Mouse (Mus musculus) midbrain, embryonic 14.5 days (tissue): ENCODE data around the gene Hyou1. TPM values are rescaled to one million over a fixed set of nuclear protein-coding genes. Genes with fewer than 3 reads are reported as not detected.
"Not testable (repeated sequence)": the region's sequence is repeated elsewhere in the genome, so short reads cannot be mapped to it uniquely, and the experiment has no call there.

ENCODE experiments used
- ATAC-seq: fragments of 200-750 bp; cut with Nextera tagmentation; 2 replicates; pipeline ENCODE4 v1.8.0; 2017; ENCODE audit warnings: moderate number of reproducible peaks, moderate library complexity; ENCODE audit not compliant: low FRiP score, low TSS enrichment
- DNase-seq: peaks from one replicate; pipeline ENCODE4 v3.0.0-alpha.2; 2015
- H3K27ac ChIP-seq: fragments of 300-500 bp; sonication (generic); replicated peaks from 2 replicates; pipeline ENCODE4 v1.5.1; 2014; ENCODE audit warnings: mild to moderate bottlenecking, low read depth, low read length, moderate library complexity
- H3K27me3 ChIP-seq: fragments of 300-500 bp; sonication (generic); 2 replicates; pipeline ENCODE4 v1.6.1; 2014; ENCODE audit warnings: low read length, control low read depth, mixed read lengths; ENCODE audit not compliant: control insufficient read depth, insufficient read depth
- H3K36me3 ChIP-seq: fragments of 300-500 bp; sonication (generic); 2 replicates; pipeline ENCODE4 v1.6.1; 2014; ENCODE audit warnings: low read length, control low read depth; ENCODE audit not compliant: control insufficient read depth, insufficient read depth
- H3K4me1 ChIP-seq: fragments of 300-500 bp; sonication (generic); 2 replicates; pipeline ENCODE4 v1.6.1; 2014; ENCODE audit warnings: mild to moderate bottlenecking, antibody characterized with exemption, low read length, control low read depth; ENCODE audit not compliant: control insufficient read depth, insufficient read depth
- H3K4me2 ChIP-seq: fragments of 300-500 bp; sonication (generic); 2 replicates; pipeline ENCODE4 v1.6.1; 2014; ENCODE audit warnings: mild to moderate bottlenecking, low read length, moderate library complexity
- H3K4me3 ChIP-seq: fragments of 300-500 bp; sonication (generic); replicated peaks from 2 replicates; pipeline ENCODE4 v1.5.1; 2014; ENCODE audit warnings: low read depth, low read length
- H3K9ac ChIP-seq: fragments of 300-500 bp; sonication (generic); replicated peaks from 2 replicates; pipeline ENCODE4 v1.6.1; 2014; ENCODE audit warnings: mild to moderate bottlenecking, low read length, moderate library complexity
- H3K9me3 ChIP-seq: fragments of 300-500 bp; sonication (generic); 2 replicates; pipeline ENCODE4 v1.6.1; 2016; ENCODE audit warnings: low read length, control low read depth, mixed read lengths; ENCODE audit not compliant: control insufficient read depth
- WGBS: fragments of 180-500 bp; shearing (Covaris S2); extraction: QIAGEN DNeasy Blood & Tissue Kit; methylation state at CpG from one replicate; pipeline ENCODE4 v1.1.7; 2014; 5-methylcytosine and 5-hydroxymethylcytosine counted together
- polyA plus RNA-seq: library from polyadenylated mRNA; unstranded; fragments of >200 nt; fragmentation: Nextera tagmentation; extraction: Ambion mirVana; gene quantifications from 2 replicates; pipeline ENCODE4 v1.2.1, GENCODE M21; 2014

The Hyou1 gene
- polyA plus RNA-seq, 1 experiment from 2014 or later = 27.1 TPM

DNA sequence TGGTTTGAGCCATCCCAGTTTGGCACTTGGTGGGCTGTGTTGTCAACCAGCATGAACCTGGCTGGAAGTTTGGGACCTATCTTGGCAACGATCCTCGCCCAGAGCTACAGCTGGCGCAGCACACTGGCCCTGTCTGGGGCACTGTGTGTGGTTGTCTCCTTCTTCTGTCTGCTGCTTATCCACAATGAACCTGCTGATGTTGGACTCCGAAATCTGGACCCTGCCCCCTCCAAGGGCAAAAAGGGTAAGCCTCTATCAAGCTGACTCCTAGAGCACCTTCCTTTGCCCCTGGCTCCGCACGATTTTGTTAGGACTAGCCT is 20.5 kb downstream of the Hyou1 start:
- H3K27me3 ChIP-seq = no peaks in the 10 kb centered on the region
- H3K4me1 ChIP-seq = peaks cover 14% of the 10 kb centered on the region
- H3K4me3 ChIP-seq = no peak overlapping the region
- DNase-seq = no peak
- H3K9ac ChIP-seq = no peak overlapping the region
- 92% methylated on average over 6 of the region's 6 CpGs for WGBS
- no peak overlapping the region for H3K27ac ChIP-seq
- ATAC-seq = no peak
- no peaks in the 10 kb centered on the region for H3K9me3 ChIP-seq
- H3K36me3 ChIP-seq = peaks cover 60% of the 10 kb centered on the region
- no peak overlapping the region for H3K4me2 ChIP-seq

DNA sequence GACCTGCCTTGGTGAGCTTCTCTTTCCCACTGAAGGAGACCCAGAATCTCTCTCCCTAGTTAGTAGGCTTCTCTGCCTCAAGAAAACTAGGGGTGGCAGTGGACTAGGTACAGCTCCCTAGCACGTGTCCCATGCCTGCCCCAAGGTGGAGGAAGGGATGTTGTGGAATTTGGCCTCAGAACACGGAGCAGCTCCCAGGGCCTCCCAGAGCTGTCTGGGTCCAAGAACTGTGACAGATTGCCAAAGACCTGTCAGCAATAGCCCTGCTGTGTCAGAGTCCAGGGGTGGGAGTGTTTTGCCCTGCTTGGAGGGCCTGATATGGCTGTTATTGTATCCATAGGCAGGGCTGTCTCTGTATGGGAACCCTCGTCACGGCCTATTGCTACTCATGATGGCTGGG is 21.8 kb downstream of the Hyou1 start:
- H3K4me1 ChIP-seq = peaks cover 21% of the 10 kb centered on the region
- H3K27me3 ChIP-seq = no peaks in the 10 kb centered on the region
- H3K9me3 ChIP-seq = no peaks in the 10 kb centered on the region
- DNase-seq = no peak
- peaks cover 67% of the 10 kb centered on the region for H3K36me3 ChIP-seq
- no peak overlapping the region for H3K9ac ChIP-seq
- H3K27ac ChIP-seq = no peak overlapping the region
- no peak overlapping the region for H3K4me3 ChIP-seq
- 94% methylated on average over 4 of the region's 4 CpGs for WGBS
- ATAC-seq = no peak
- H3K4me2 ChIP-seq = no peak overlapping the region

DNA sequence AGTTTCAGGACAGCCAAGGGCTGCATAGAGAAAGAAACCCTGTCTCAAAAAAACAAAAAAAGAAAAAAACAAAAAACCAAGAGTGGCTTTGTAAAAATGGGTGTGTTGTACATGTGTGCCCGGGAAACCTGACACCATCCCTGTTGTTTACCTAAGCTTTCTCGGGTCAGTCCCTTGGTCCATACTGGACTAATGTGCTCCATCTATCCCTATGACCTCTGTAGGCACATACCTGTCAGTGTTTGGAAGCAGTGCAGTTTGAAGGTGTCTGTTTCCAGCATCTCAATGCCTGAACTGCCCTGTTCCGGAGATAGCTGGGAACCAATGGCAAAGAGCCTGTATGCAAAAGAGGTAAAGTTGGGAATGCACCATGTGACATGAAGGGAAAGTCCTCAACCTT is 25.7 kb downstream of the Hyou1 start:
- H3K9ac ChIP-seq = no peak overlapping the region
- H3K4me1 ChIP-seq = peaks cover 18% of the 10 kb centered on the region
- H3K4me2 ChIP-seq = no peak overlapping the region
- peaks cover 66% of the 10 kb centered on the region for H3K36me3 ChIP-seq
- no peak overlapping the region for H3K27ac ChIP-seq
- H3K4me3 ChIP-seq = no peak overlapping the region
- H3K9me3 ChIP-seq = no peaks in the 10 kb centered on the region
- 92% methylated on average over 3 of the region's 3 CpGs for WGBS
- no peak for ATAC-seq
- H3K27me3 ChIP-seq = no peaks in the 10 kb centered on the region
- no peak for DNase-seq

DNA sequence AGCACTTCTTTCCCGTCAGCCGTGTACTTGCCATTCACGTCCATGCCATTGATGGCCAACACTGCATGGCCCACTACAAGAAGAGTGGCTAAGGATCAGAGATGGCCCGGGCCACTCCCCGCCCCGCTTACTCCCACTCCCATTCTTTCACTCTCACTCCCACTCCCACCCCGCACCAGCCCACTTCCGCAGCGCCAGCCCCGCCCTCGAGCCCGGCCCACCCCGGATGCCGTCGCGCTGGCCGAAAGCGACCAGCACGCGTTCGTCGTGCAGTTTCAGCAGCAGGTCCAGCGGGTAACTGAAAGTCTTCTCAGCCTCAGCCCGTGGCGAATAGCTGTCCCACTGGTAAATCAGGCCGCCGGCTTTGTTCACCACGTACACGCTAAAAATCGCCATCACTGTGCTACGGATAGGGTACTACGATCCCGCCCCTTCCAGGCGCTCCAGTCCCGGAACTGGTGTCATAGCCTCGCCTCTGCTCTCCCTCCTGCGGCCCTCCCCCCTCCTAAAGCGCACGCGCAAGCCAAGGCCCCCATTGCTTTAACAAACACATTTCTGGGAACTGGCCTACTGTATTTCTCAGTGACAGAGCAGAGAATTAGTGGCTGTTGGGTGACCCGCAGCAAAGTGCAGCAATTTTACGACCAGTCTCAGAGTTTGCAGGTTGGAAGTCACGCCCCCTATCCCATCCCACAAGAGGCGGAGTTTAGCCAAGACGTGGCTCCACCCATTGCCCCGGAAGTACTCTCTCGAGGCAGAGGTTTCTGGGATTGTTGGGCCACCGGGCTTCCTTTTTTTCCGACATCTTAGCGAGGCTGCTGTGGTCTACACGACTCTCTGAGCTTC is 27.8 kb downstream of the Hyou1 start, which contains the start of the genes Rps25 and Trappc4:
TSS of gene Rps25 (plus strand) at position 234 of the 846 bp plus-strand sequence.
TSS of gene Trappc4 (minus strand) at position 695 of the 846 bp plus-strand sequence.
- WGBS = under 1% methylated on average over 51 of the region's 51 CpGs
- peak within 1 kb of the TSS; percentile 76 for H3K9ac ChIP-seq
- H3K27me3 ChIP-seq = no peaks in the 10 kb centered on the region
- peaks cover 18% of the 10 kb centered on the region for H3K4me1 ChIP-seq
- peak; percentile 96 for ATAC-seq
- peak; percentile 98 for DNase-seq
- peak within 1 kb of the TSS; percentile 78 for H3K4me3 ChIP-seq
- no peaks in the 10 kb centered on the region for H3K9me3 ChIP-seq
- peaks cover 66% of the 10 kb centered on the region for H3K36me3 ChIP-seq
- peak within 1 kb of the TSS; percentile 75 for H3K4me2 ChIP-seq
- H3K27ac ChIP-seq = peak within 1 kb of the TSS; percentile 96

DNA sequence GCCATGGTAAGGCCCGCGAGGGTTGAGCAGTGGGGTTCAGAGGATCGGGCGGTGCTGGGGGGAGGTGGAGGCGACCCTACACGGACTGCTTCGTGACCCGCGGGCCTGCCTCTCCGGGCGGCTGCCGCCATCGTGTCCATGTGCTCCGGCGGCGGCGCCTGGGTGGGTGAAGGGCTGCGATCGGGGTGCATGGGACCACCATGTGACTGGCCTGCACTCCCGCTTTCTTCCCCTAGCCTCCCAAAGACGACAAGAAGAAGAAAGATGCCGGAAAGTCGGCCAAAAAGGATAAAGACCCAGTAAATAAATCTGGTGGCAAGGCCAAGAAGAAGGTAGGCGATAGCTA is 28.4 kb downstream of the Hyou1 start:
- peak overlapping the region; percentile 96 for H3K27ac ChIP-seq
- no peaks in the 10 kb centered on the region for H3K9me3 ChIP-seq
- H3K4me1 ChIP-seq = peaks cover 18% of the 10 kb centered on the region
- peak overlapping the region; percentile 75 for H3K4me2 ChIP-seq
- WGBS = under 1% methylated on average over 24 of the region's 24 CpGs
- ATAC-seq (no peak), DNase-seq (no peak)
- H3K27me3 ChIP-seq = no peaks in the 10 kb centered on the region
- H3K9ac ChIP-seq = peak overlapping the region; percentile 76
- H3K4me3 ChIP-seq = peak overlapping the region; percentile 78
- H3K36me3 ChIP-seq = peaks cover 66% of the 10 kb centered on the region

DNA sequence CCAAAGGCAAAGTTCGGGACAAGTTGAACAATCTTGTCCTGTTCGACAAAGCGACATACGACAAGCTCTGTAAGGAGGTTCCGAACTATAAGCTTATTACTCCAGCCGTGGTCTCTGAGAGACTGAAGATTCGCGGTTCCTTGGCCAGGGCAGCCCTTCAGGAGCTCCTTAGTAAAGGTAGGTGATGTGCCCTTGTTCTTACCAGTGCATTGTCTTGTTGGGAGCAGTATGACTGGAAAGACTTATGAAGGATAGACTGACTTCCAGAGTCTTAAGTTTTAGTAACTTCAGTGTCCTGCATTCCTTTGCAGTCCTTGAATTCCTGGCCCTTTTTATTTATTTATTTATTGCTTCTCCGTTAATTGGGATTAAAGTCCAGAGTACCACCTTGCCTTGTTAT is 29.4 kb downstream of the Hyou1 start:
- not testable (repeated sequence) for H3K9ac ChIP-seq, ATAC-seq, H3K27ac ChIP-seq, H3K9me3 ChIP-seq, DNase-seq, H3K27me3 ChIP-seq
- H3K4me2 ChIP-seq = peak overlapping the region; percentile 75
- H3K36me3 ChIP-seq = peaks cover 66% of the 10 kb centered on the region
- peaks cover 18% of the 10 kb centered on the region for H3K4me1 ChIP-seq
- 76% methylated on average over 9 of the region's 9 CpGs for WGBS
- peak overlapping the region; percentile 78 for H3K4me3 ChIP-seq

DNA sequence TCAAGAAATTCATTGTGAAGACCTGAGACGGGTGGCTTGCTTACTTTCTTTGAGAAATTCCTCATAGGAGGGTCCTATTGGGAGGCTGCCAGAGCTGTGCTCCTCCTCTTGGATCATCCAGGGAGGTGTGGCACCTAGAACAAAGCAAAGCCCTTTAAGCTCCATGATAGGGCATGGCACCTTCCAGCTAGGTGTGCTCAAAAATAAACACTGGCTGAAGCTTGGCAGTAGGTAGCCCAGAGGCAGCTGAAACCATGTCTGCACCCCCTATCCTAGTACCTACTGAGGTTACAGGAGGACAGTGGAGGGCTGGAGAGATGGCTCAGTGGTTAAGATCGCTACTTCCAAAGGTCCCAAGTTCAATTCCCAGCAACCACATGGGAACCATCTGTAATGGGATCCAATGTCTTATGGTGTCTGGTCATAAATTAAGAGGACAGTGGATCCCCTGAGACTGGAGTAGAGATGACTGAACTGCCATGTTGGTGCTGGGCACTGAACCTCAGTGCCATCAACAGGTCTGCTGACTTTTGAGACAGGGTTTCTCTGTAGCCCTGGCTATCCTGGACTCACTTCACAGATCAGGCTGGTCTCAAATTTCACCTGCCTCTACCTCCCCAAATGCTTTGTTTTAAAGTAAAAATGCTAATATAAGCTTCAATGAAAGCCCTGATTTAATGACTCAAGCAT is 31.5 kb downstream of the Hyou1 start:
- H3K4me2 ChIP-seq = no peak overlapping the region
- DNase-seq (no peak), ATAC-seq (no peak)
- H3K9ac ChIP-seq = no peak overlapping the region
- peaks cover 63% of the 10 kb centered on the region for H3K36me3 ChIP-seq
- no peaks in the 10 kb centered on the region for H3K27me3 ChIP-seq
- H3K4me3 ChIP-seq = no peak overlapping the region
- peaks cover 14% of the 10 kb centered on the region for H3K4me1 ChIP-seq
- WGBS = 87% methylated on average over 2 of the region's 2 CpGs
- H3K27ac ChIP-seq = no peak overlapping the region
- no peaks in the 10 kb centered on the region for H3K9me3 ChIP-seq

DNA sequence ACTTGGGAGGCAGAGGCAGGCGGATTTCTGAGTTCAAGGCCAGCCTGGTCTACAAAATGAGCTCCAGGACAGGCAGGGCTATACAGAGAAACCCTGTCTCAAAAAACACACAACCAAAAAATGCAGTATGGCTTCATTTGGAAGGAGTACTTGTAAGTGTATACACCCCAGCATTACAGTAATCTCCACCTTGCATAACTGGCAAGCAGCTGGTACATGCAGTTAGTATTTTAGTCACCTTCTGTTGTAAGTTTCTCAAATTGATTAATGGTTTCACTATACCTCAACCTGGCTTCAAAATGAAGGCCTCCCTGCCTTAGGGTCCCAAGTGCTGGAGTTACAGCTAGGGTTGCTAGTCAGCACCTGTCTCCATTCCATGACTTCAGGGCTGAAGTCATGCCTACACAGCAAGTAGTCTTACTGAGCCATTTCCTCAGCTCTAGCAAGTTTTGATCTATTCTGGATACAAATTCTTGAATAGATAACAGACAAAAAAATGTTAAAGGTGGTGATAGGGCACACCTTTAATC is 32.4 kb downstream of the Hyou1 start:
- Histone ChIP-seq H3K27me3 (no peaks in the 10 kb centered on the region), H3K36me3 (peaks cover 69% of the 10 kb centered on the region), H3K4me2 (no peak overlapping the region), H3K9me3 (no peaks in the 10 kb centered on the region), H3K4me3 (no peak overlapping the region), H3K4me1 (peaks cover 7% of the 10 kb centered on the region; the same call in 1 of the 2 replicates), H3K9ac (no peak overlapping the region), H3K27ac (no peak overlapping the region)
- WGBS = 86% methylated on average over 1 of the region's 1 CpGs
- DNase-seq = no peak
- no peak for ATAC-seq
